17 mouse cellular contexts compared by ENCODE assay signal in the genomic region with DNA sequence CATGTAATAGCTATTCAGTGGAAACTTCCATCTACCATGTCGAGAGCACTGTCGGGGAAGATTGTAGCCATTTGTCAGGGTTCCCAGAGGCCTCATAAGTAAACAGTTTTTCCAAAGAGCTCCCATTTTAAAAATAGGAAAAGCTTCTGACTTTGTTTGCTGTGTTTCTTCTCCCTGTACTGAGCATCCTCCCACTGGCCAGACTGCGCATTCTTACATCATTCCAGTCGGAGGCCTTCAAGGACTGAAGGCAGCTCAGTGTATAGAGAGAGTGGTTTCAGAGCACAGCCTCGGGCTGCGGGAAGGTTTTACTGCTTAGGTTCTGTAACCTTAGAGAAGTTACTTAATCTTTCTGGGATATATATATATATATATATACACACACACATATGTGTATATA.
"Had no signal": no experiment of that assay in that cellular context is flagged by ENCODE, and none has a peak within 500 bp of the region (broad histone marks: within the 10 kb centered on the region; RNA-seq: fewer than 3 reads in every experiment).

No protein-coding gene starts in this region.

- H3K4me3 ChIP-seq: liver, embryonic 13.5 days; liver, embryonic 15.5 days; lung, embryonic 15.5 days; megakaryocyte, embryonic 14.5 days; midbrain, embryonic 12.5 days; midbrain, embryonic 15.5 days; stomach, embryonic 15.5 days had no signal

- H3K9me3 ChIP-seq: liver, embryonic 13.5 days; liver, embryonic 15.5 days; lung, embryonic 15.5 days; midbrain, embryonic 12.5 days; midbrain, embryonic 15.5 days; stomach, embryonic 15.5 days had no signal

- H3K27ac ChIP-seq: liver, embryonic 13.5 days; liver, embryonic 15.5 days; lung, embryonic 15.5 days; macrophage; midbrain, embryonic 12.5 days; midbrain, embryonic 15.5 days; stomach, embryonic 15.5 days; stomach, postnatal 0 days had no signal

- DNase-seq: liver, embryonic 13.5 days; liver, postnatal 0 days; lung, adult 2 months; lung, postnatal 14 days; lung, postnatal 36 days; thymus, adult 2 months; thymus, postnatal 25 days; thymus, postnatal 4 days had no signal

- H3K36me3 ChIP-seq: liver, embryonic 13.5 days; liver, embryonic 15.5 days; lung, embryonic 15.5 days; midbrain, embryonic 12.5 days; midbrain, embryonic 15.5 days; stomach, embryonic 15.5 days had no signal

- H3K4me2 ChIP-seq: liver, embryonic 13.5 days; liver, embryonic 15.5 days; lung, embryonic 15.5 days; midbrain, embryonic 12.5 days; midbrain, embryonic 15.5 days; stomach, embryonic 15.5 days had no signal

- ATAC-seq: liver, postnatal 0 days; lung, postnatal 0 days; midbrain, embryonic 15.5 days had no signal

- H3K9ac ChIP-seq: liver, embryonic 13.5 days; liver, embryonic 15.5 days; liver, postnatal 0 days; lung, embryonic 15.5 days; midbrain, embryonic 12.5 days; midbrain, embryonic 15.5 days; stomach, embryonic 15.5 days had no signal

- H3K4me1 ChIP-seq: liver, embryonic 13.5 days; liver, embryonic 15.5 days; lung, embryonic 15.5 days; megakaryocyte, embryonic 14.5 days; midbrain, embryonic 12.5 days; midbrain, embryonic 15.5 days; stomach, embryonic 15.5 days had no signal

- H3K27me3 ChIP-seq: liver, embryonic 13.5 days; liver, embryonic 15.5 days; lung, embryonic 15.5 days; megakaryocyte, embryonic 14.5 days; midbrain, embryonic 12.5 days; midbrain, embryonic 15.5 days; stomach, embryonic 15.5 days had no signal
